Mouse (Mus musculus) thymus, postnatal 25 days (tissue): Measurements from ENCODE around the gene Rab3gap2.

ENCODE experiments used
- DNase-seq: peaks from one replicate; pipeline ENCODE4 v3.0.0; 2022

The Rab3gap2 gene

DNA sequence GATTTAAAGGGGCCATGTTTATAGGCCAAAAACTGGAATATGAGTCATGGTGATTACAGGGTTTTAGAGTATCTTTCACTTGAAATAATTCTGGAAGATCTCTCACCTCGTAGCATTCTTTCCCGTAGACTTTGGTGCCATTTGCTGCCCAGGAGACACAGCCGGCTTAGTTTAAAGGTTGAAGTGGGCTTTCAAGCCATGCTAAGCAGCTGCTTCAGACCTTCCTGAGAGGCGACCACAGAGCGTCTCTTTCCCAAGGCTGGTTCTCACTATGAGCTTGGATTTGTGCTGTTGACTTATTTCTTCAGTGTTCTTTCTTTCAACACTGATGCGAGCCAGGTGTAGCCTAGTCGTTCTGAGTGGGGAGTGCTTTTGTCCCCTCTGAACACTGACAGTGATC, 23.8 kb downstream of the Rab3gap2 start:
- no peak for DNase-seq

DNA sequence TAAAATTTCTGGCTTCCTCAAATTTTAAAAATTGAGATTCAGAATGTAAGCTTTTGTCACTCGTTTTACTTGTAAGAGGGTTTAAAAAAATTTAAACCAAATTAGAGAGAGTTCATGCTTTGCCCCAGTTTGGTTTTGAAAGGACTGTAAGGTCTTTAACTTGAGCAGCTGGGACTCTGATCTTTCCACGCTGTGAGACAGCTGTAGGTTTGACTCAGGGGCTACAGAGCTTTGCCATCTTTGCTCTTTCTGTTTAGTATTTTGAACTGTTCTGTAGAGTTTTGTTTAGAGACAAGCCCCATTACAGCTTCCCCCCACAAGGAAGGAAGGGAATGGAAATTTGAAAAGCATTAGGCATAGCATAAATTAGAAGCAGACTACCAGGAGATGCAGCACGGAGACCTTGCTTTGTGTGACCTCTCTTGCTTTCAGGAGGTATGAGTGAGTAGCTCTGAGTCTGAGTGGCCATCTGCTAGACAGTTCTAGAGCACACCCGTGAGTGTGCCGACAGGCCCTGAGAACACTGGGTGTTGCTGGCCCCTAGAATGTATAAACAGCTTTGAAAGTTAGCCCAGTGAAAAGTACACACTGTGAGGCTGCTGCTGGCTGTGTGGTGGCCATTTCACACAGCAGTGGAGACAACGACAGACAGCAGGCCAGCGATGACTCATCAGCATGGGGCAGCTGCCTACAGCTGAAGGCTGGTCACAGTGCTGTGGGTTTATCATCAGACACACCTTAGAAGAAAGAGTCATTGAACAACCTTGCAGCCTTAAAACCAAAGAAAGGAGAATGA, 25.7 kb downstream of the Rab3gap2 start:
- no peak for DNase-seq

DNA sequence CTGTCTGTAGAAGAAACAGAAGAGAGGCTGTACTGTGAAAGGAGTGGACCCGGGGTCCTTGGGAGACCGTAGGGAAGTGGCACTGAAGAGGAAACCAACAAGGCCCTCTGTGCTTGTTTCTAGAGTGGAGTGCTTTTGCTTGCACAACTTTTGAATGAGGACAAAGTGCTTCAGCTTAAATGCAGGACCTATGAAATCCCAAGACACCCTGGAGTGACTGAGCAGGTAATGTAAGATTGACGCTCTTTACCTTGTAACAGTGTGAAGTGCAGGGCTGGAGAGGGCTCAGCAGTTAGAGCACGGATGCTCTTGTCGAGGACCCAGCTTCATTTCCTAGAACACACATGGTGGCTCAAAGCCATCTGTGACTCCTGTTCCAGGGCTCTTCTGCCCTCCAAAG, 31.9 kb downstream of the Rab3gap2 start:
- DNase-seq = no peak

DNA sequence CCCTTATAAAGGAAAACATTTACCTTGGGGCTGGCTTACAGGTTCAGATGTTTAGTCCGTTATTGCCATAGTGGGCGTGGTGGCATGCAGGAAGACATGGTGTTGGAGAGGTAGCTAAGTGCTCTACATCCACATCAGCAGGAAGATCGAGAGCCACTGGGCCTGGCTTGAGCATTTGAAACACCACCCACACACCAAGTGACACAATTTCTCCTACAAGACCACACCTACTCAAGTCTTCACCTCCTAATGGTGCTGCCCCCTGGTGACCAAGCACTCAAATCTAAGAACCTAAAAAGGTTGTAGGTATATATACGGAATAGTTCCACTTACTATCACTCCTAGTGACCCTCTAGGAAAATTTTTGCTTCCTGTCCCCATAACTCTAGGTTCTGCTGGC, 32.6 kb downstream of the Rab3gap2 start:
- no peak for DNase-seq

DNA sequence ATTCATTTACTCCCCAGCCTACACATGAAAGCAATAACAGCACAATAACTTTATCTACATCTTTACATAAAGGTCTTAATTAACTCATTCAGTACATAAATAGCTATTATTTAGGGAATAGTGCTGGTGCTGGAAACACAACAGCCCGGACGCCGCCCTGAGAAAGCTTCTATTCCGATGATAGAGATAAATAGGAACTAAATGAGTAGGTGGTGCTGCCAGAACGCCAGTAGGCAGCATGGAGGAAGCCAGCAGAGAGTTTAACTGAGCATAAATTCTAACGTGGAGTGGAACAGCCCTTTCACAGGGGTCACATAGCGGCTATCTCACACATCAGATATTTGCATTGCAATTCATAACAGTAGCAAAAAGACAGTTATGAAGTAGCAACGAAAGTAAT, 39.1 kb downstream of the Rab3gap2 start:
- DNase-seq = no peak

DNA sequence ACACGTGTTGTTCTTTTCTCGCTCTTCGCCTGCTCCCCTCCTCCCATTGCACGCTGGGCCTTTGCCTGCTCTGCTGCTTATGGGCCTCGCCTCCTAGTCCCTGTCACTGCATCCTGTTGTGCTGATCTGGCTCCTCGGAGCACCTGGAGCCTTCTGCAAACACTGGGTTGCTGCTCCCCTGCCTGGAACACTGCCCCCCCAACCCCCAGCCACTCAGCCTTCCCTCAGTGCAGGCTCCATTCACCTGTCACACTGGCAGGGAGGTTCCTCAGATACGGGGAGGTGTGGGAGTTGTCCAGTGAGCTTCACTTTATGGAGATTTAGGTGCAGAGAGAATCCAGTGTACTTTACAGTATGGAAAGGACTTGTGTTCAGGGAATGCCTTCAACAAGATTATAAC, 41.5 kb downstream of the Rab3gap2 start:
- DNase-seq = no peak

DNA sequence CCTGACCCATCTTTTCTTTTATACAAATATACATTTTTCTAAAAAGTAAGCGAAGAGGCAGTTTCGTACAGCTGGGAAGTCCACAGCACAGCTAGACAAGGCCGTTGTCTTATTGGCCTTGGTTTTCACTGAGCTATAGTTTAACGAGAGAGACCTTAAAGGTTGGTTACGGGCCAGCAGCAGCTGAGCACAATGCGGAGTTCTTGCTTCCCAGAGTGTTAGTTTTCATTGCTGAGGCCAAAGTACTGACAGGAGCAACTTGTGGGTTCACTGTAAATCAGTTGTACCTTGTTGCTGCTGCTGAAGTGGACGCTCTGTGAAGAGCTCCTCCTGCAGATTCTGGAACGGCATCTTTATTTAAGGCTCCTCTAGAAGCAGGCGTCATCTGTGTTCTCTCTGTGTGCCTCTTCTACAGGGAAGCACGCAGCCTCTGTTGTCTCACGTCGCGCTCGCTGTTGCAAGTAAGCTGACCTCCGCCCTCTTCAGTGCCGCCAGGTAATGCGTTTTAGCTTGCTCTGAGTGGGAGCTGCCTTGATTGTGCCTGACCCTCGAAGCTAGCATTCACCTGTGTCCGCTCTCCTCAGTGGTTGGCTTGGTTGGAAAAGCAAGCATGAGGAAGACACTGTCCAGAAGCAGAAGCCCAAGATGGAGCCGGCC, 43.6 kb downstream of the Rab3gap2 start:
- no peak for DNase-seq

DNA sequence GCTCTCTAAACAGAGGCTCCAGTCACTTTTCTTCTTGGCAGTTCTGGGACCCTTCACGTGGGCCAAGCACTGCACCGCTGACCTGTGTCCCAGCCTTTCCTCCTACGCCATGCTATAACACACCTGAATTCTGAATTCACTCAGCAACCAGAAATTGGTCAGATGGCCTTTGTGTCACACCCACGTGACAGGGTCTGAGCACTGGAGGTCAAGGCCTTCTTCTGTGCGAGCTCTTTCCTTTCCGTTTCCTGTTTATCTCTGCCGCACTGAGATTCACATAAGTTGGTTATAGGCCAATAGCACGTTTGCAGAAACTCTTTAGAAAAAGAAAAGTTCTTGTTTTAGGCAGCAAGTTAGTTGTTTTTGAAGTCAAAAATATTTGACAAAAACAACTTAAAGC, 44.8 kb downstream of the Rab3gap2 start:
- no peak for DNase-seq

DNA sequence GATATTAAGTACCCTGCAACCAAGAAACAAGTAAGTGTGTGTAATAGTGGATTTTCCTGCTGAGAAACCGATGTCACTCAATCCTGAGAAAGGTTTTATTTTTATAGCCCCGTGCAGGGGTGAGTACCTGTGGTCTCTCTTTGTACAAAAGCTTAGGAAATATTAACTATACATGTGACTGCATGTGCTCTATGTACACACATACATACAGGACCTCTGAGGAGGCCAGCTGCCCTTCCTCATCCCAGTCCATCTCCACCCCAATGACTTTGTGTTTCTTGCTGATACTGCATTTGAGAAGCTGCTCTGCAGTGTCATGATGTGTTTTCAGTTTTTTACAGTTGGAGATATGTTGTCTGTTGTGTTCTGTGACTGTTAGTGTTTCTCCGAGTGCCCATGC, 48.4 kb downstream of the Rab3gap2 start:
- no peak for DNase-seq

DNA sequence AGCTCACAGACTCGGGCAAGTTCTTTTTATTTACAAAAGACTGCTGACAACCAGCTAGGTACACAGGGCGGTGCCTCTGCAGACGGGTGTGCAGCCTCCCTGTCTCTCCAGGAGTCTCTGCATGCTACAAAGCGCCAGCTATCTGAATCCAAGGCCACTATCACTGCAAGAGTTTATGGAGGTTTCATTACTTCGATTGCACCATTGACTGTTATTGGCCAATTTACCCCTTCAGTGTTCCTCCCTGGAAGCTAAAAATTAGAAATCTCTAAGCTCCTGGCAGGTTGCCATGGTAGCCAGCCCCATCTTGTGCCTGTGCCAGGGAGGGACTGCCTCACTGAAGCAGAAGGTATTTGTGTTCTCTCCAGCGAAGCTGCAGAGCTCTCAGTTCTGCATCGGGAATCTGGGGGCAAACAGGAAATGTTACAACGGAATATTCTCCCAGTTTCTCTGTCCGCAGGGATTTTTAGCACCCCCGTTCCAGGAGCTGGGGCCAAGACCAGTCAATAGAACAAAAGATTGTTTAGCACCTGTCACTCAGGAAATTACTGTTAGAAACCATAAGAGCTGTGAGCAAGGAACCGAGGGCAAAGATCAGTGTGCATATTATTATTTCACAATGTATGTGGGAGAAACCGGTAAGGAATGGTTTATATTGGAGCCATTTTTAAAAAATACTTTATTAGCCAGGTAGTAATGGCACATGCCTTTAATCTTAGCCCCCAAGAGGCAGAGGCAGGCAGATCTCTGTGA, 49.4 kb downstream of the Rab3gap2 start:
- no peak for DNase-seq

DNA sequence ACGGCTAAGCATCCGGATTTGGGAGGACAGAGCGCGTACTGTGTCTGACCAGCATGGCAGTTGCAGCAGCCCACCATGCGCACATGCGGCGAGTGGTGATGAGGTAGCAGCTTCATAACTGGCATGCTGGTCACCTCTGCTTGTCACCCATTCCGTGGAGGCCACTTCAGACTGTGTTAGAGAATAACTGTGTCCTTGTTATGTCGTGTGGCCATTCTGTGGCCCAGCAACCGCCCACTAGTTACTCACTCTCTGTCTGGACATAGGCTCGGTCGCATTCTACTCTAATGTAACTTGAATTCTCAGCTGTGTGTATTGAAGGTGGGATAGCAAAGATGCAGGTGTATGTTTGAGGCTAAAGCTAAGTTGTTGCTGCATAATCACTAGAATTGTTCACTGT, 51.4 kb downstream of the Rab3gap2 start:
- no peak for DNase-seq

DNA sequence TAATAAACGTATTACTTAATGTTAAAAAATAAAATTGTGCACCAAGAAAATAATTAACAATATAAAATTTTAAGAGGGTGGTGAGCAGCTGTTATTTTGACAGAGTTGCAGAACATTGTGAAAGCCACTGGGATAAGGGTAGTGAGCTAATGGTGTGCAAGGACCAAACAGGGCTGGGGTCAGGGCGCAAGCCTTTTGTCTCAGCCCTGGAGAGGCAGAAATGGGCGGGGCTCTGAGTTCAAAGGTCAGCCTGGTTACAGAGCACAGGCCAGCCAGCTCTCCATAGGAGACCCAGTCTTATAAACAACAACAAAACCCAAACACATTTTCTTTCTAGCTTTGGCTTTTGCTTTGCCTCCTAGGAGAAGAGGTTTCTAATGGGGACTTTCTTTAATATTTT, 52.8 kb downstream of the Rab3gap2 start:
- DNase-seq = no peak

DNA sequence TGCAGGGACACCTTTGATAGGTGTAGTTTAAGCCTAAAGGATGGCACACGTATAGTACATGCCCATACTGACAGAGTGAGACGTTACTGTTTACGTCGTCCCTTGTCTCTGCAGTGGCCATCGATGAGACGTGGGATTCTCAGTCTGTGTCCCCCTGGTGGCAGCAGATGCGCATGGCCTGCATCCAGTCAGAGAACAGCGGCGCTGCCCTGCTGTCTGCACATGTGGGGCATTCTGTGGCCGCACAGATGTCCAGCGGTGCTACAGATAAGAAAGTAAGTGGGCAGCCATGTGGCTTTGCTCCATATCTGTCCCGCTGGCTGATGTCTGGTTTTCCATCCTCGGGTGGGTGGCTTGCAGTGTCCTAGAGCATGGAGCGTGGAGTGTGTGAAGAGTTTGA, 58.6 kb downstream of the Rab3gap2 start:
- DNase-seq = no peak

DNA sequence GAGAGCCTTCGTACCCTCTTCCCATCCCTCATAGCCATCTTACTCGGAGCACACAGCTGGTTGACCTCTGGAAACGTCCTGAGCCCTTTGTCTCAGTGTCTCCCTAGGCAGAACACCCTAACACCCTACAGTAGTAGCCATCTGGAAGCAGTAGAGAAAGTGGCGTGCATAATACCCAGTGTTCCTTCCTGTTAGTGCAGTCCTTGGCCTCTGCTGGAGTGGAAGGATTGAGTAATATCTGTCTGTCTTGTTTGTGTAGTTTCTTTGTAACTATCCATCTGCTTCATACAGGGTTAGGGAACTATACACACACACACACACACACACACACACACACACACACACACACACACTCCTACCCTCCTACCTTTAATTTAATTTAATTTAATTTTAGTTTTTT, 64.8 kb downstream of the Rab3gap2 start:
- no peak for DNase-seq

DNA sequence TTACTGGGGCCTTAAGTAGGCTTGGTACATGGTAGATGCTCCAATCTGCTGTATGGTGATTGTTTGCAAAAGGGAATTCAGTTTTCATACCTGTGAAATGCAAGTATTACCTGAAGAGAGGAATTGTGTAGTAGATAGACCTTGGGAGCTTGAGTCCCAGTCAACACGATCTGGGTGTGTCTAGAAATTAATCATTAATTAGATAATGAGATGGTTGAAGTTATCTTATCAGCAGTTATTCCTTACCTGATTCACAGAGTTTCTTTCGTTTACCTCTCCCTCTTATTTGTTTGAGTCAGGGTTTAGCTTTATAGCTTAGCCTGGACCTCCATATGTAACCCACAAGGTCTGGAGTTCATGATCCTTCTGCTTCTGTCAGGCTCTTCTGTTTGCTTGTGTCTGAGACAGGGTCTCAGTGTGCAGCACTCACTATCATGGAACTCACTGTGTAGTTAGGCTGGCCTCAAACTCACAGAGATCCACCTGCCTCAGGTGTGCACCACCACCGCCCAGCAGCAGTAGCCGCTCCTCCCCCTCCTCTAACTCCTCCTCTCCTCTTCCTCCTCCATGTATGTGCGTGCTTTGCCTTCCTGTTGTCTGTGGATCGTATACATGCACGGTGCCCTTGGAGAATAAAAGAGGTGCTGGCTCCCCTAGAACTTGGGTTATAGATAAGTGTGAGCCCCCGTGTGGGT, 66.6 kb downstream of the Rab3gap2 start:
- DNase-seq = no peak

DNA sequence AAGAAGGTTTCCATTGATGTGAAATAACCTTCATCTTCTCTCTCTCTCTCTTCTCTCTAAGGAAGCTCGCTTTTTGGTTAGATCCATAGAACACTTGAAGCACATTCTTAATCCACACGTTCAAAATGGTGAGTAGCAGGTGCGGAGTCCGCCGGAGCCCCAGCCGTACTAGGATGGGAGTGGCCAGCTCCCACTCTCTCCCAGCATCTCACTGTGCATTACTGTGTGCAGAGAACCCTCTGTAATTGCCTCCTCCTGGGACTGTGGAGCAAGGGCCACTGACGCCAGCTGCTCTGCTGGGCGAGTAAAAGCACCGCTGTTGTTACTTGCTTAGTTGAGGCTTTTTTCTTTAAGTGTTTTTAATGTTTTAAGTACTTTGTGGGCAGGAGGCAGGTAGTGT, 67.5 kb downstream of the Rab3gap2 start:
- DNase-seq = no peak

DNA sequence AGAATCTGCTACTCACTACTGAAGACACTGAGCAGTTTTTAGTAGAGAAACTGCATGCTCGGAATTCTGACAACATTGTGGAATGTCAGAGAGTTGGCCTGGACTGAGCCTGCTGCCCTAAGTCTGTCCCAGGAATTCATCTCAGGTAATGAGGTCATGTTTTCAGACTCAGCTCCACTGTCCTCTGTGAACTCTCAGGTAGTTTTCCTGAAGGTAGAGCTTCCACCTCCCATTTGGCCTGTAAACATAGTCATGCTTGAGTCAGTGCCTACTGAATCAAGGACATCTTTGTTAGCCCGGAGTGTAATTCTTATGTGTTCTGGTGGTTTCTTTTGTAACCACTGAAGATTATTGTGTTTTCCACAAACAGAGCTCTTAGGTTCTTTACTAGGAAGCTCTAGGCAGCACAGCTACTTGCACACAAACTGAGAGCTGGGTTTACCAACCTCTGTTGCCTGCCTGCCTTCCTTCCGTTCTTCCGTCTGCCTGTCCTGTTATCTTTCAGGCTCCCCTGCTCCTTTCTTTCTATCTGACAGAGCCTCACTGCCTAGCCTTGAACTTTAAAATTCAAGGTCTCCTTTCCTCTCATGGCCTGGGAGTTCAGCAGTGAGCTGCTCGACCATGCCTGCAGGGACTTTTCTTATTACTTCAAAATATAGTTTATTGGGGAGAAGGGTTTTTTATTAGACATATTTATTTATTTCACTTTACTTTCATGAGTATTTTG, 71.1 kb downstream of the Rab3gap2 start:
- no peak for DNase-seq

DNA sequence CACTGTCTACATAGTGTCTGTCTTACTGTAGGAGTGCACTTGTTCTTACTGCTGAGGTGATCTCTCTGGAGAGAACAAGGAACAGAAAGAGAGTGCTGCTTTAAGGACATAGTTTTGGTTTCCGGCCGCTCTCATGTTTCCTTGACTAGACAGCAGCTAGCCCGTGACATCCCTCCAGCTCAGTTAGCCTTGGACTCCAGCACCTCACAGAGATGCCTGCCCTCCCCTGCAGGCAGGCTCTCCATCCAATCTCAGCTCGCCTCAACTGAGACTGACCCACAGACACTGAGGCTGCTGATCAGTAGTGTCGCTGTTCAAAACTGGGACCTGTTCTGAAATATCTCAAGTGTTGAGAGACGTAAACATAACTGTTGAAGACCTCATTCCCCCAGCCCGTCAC, 72.1 kb downstream of the Rab3gap2 start:
- DNase-seq = no peak

DNA sequence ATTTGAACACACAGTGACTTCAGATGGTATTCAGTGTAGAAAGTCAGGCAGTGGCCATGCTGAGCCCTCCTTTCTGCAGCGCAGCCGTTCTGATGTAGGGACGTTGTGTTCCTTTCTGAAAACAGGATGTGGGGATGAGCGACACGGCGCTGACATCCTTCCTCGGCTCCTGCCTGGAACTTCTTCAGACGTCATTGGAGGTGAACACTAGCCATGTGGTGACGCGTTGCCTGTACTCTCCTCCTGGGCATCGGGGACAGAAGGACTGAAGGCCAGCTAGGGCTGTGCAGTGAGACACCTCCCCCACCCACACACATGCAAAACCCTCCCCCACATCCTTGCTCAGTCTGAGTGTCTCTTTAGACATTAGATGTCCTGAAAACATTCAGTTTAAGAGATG, 73.1 kb downstream of the Rab3gap2 start:
- no peak for DNase-seq

DNA sequence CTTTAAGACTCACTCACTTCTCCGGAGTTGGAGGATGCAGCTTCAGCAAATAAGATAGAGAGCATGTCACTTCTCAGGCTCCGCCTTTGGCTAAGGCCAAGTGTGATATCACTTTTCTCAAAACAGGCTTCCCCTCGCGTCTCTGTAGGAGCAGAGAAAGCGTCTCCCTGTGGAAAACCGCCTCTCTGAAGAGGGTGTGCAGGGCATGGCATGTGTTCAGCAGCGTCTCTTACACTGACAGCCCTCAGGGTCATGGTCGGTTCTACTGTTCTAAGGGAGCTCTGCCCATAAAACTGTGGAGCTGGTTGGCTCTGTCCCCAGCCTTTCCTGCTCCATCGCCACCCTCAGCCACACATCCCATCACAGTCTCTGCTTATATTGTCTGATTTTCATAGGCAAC, 75.4 kb downstream of the Rab3gap2 start:
- no peak for DNase-seq

DNA sequence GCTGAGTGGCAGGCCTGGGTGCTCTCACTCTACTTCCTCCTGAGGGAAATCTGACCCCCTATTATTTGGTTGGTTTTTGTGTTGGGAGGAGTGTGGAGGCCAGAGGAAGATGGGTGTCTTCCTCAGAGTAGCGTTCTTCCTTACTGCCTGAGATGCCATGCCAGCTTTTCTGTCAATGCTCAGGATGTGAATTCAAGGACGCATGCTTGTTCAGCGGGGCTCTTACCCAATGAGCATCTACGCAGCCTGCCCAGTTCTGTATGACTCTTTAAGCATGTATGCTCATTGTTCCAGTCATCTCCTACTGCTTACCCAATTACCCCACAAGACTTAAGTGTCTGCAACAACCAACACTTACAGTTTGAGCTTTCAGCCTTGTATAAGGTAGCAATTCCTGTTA, 76.7 kb downstream of the Rab3gap2 start:
- DNase-seq = no peak

DNA sequence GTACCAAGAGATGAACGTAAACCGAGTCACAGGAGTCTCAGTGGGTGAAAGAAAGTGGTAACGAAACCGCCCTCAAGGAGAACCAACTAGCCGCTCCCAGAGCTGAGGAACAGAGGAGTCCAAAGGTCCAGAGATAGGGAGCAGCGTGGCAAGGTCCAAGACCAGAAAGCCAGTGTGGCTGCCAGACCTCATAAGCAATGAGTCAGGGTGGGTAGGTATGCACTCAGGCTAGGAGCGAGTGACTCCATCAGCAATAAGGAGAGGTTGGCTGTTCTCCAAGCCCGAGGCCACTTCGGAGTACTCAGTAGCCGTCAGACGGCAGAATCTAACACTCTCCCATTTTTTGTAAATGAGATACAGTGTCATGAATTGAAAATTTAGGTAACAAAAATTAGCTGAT, 78.9 kb downstream of the Rab3gap2 start:
- no peak for DNase-seq

DNA sequence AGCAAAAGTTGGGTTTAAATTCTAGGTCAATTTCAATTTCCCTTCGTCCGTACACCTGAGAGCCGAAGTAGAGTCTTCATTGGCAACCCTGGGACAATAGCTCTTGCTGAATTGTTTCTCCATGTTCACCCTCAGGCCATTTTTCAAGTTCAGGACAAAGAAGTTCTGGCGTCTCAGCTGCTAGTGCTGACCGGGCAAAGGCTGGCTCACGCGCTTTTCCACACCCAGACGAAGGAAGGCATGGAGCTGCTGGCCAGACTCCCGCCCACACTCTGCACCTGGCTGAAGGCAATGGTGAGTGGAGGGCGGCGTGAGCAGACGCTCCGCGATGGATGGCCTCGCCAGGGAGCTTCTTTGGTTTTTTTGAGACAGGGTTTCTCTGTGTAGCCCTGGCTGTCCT, 79.3 kb downstream of the Rab3gap2 start:
- DNase-seq = no peak
